Mouse (Mus musculus) layer of hippocampus, postnatal 25 days (tissue): ENCODE data around the gene Lgr4. TPM values are rescaled to one million over a fixed set of nuclear protein-coding genes. Genes with fewer than 3 reads are reported as not detected.

Source experiments
- DNase-seq, 2 experiments: peaks; one replicate each; pipeline ENCODE4 v3.0.0; 2022; ENCODE audit warnings: mixed read lengths in 2 of 2, low spot score in 1 of 2; ENCODE audit errors: extremely low spot score in 1 of 2
- total RNA-seq, 2 experiments: library from RNA; stranded (reverse); gene quantifications; 2 replicates each; pipeline ENCODE4 v1.2.3; 2021

The Lgr4 gene
- total RNA-seq, 2 experiments from 2014 or later, result 27.7 to 33.5 TPM

- DNase-seq, result no peak
These were observed 28.1 kb downstream of the Lgr4 start for GRCm38 (mm10) chr2:109945532-109945931.

GRCm38 (mm10) chr2:109946426-109946825, 29.0 kb downstream of the Lgr4 start:
- DNase-seq, result no peak

GRCm38 (mm10) chr2:109949519-109949918, 32.1 kb downstream of the Lgr4 start:
- no peak for DNase-seq

GRCm38 (mm10) chr2:109950311-109950710, 32.9 kb downstream of the Lgr4 start:
- DNase-seq, result no peak

- no peak for DNase-seq
These were observed 33.6 kb downstream of the Lgr4 start for GRCm38 (mm10) chr2:109951050-109951449.

GRCm38 (mm10) chr2:109953048-109953717, 35.7 kb downstream of the Lgr4 start:
- DNase-seq, result no peak

GRCm38 (mm10) chr2:109953893-109954292, 36.4 kb downstream of the Lgr4 start:
- no peak for DNase-seq

- DNase-seq, result no peak
These were observed 37.6 kb downstream of the Lgr4 start for GRCm38 (mm10) chr2:109955060-109955459.

- DNase-seq, result no peak
These were observed 38.5 kb downstream of the Lgr4 start for GRCm38 (mm10) chr2:109955910-109956309.

GRCm38 (mm10) chr2:109956785-109957184, 39.3 kb downstream of the Lgr4 start:
- DNase-seq, result no peak

GRCm38 (mm10) chr2:109958692-109959406, 41.4 kb downstream of the Lgr4 start:
- no peak for DNase-seq

- DNase-seq, result no peak
These were observed 42.1 kb downstream of the Lgr4 start for GRCm38 (mm10) chr2:109959407-109960075.

- no peak for DNase-seq
These were observed 42.8 kb downstream of the Lgr4 start for GRCm38 (mm10) chr2:109960246-109960645.

- DNase-seq, result no peak
These were observed 43.7 kb downstream of the Lgr4 start for GRCm38 (mm10) chr2:109961174-109961573.

- DNase-seq, result no peak
These were observed 46.3 kb downstream of the Lgr4 start for GRCm38 (mm10) chr2:109963591-109964258.

GRCm38 (mm10) chr2:109965753-109966420, 48.4 kb downstream of the Lgr4 start:
- DNase-seq, result no peak

- no peak for DNase-seq
These were observed 49.4 kb downstream of the Lgr4 start for GRCm38 (mm10) chr2:109966863-109967262.

GRCm38 (mm10) chr2:109969381-109969780, 51.9 kb downstream of the Lgr4 start:
- DNase-seq, result no peak

GRCm38 (mm10) chr2:109969926-109970532, 52.6 kb downstream of the Lgr4 start:
- DNase-seq, result no peak
